Comparison of ENCODE assay signal across 9 mouse cellular contexts in the genomic region with DNA sequence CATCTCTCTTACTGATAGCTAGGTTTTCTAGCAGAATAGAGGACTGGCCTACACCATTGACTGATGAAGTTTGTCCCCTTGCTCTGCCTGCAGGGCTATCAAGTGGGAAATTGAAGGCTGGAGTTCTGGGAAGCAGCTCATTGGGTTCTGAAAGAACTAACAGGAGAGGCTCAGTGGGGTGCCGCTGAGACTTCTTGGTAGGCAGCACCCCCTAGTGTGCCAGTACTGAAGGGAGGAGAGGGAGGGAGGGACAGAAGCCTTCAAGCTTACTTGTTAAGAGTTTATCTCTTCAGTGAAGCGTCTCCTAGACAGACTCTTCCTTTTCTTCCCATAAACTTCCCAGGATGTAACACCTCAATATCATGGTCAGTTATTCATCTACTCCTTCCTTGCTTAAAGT. TPM values are rescaled to one million over a fixed set of nuclear protein-coding genes. Genes with fewer than 3 reads are reported as not detected.
DNase-seq lines count a peak whose midpoint lies in the region; ATAC-seq and TF ChIP-seq lines count a peak whose summit lies in the region.
"Had no signal": no experiment of that assay in that cellular context is flagged by ENCODE, and none has a peak within 500 bp of the region (broad histone marks: within the 10 kb centered on the region; RNA-seq: fewer than 3 reads in every experiment).

No protein-coding gene starts in this region.

- no peak overlapping the region for H3K4me2 ChIP-seq in forebrain, embryonic 14.5 days (ENCODE audit: low read length)
- no peak overlapping the region for H3K4me2 ChIP-seq in forebrain, embryonic 16.5 days (ENCODE audit: low read length)
- H3K4me2 ChIP-seq: heart, embryonic 13.5 days had no signal

- no peak for TF ChIP-seq POLR2A in lung, adult 2 months (IDR thresholded peaks at IDR 0.05; ENCODE audit: borderline replicate concordance, extremely low read depth, low read depth, low read length)

- no peaks in the 10 kb centered on the region for H3K4me1 ChIP-seq in forebrain, embryonic 14.5 days (ENCODE audit: control insufficient read depth, insufficient read depth, low read length)
- no peaks in the 10 kb centered on the region for H3K4me1 ChIP-seq in forebrain, embryonic 16.5 days (replicated peaks; ENCODE audit: control insufficient read depth, insufficient read depth, low read length)
- no peaks in the 10 kb centered on the region for H3K4me1 ChIP-seq in lung, adult 2 months (ENCODE audit: control insufficient read depth, insufficient read depth, low read length)
- H3K4me1 ChIP-seq: heart, embryonic 13.5 days had no signal

- no peaks in the 10 kb centered on the region for H3K36me3 ChIP-seq in forebrain, embryonic 14.5 days (ENCODE audit: control insufficient read depth, insufficient read depth, low read length)
- no peaks in the 10 kb centered on the region for H3K36me3 ChIP-seq in forebrain, embryonic 16.5 days (ENCODE audit: control insufficient read depth, insufficient read depth)
- H3K36me3 ChIP-seq: heart, embryonic 13.5 days had no signal

- DNase-seq in forebrain, embryonic 14.5 days (ENCODE audit: low spot score), result peak; percentile 66
- no peak for DNase-seq in lung, adult 2 months
- no peak for DNase-seq in lung, postnatal 25 days (ENCODE audit: low spot score)
- peak; percentile 60 for DNase-seq in ZHBTc4 (ENCODE audit: low read depth, low spot score)
- DNase-seq in lung, postnatal 10 days, result peak; percentile 59
- DNase-seq in thymus, postnatal 36 days, result peak; percentile 58 to 59

- no peak overlapping the region for H3K27ac ChIP-seq in forebrain, embryonic 14.5 days (ENCODE audit: low read depth, low read length)
- no peak overlapping the region for H3K27ac ChIP-seq in forebrain, embryonic 16.5 days (ENCODE audit: low read length)
- H3K27ac ChIP-seq: heart, embryonic 13.5 days had no signal

- peak; percentile 39; the same call in 1 of the 2 replicates for TF ChIP-seq CTCF in lung, adult 2 months (IDR thresholded peaks at IDR 0.05; ENCODE audit: insufficient read depth, low read length)

- ATAC-seq in forebrain, embryonic 14.5 days, result no peak
- no peak for ATAC-seq in forebrain, embryonic 16.5 days
- ATAC-seq in granulocyte monocyte progenitor cell, adult 5-6 weeks (replicated peaks; ENCODE audit: poor library complexity, severe bottlenecking), result peak; percentile 32

- no peak overlapping the region for H3K9ac ChIP-seq in forebrain, embryonic 14.5 days (ENCODE audit: low read length)
- H3K9ac ChIP-seq in forebrain, embryonic 16.5 days (replicated peaks; ENCODE audit: low read depth, low read length), result no peak overlapping the region
- H3K9ac ChIP-seq: heart, embryonic 13.5 days had no signal

- H3K4me3 ChIP-seq in forebrain, embryonic 14.5 days (ENCODE audit: low read depth, low read length), result no peak overlapping the region
- H3K4me3 ChIP-seq in forebrain, embryonic 16.5 days (replicated peaks; ENCODE audit: low read length), result no peak overlapping the region
- H3K4me3 ChIP-seq in lung, adult 2 months (replicated peaks; ENCODE audit: extremely low read depth, low read depth, low read length), result no peak overlapping the region
- H3K4me3 ChIP-seq: heart, embryonic 13.5 days had no signal

- 28% methylated on average over 2 of the region's 2 CpGs for WGBS in forebrain, embryonic 14.5 days
- 28% methylated on average over 2 of the region's 2 CpGs for WGBS in forebrain, embryonic 16.5 days
- WGBS in lung, adult 2 months, result 31% methylated on average over 2 of the region's 2 CpGs

- H3K27me3 ChIP-seq in forebrain, embryonic 14.5 days (replicated peaks; ENCODE audit: control insufficient read depth, insufficient read depth, low read length), result no peaks in the 10 kb centered on the region
- no peaks in the 10 kb centered on the region for H3K27me3 ChIP-seq in forebrain, embryonic 16.5 days (replicated peaks; ENCODE audit: control insufficient read depth, insufficient read depth, low read length)
- H3K27me3 ChIP-seq: heart, embryonic 13.5 days had no signal

- H3K9me3 ChIP-seq in forebrain, embryonic 14.5 days (replicated peaks; ENCODE audit: control insufficient read depth, low read length), result no peaks in the 10 kb centered on the region
- H3K9me3 ChIP-seq in forebrain, embryonic 16.5 days (ENCODE audit: control insufficient read depth, low read length), result no peaks in the 10 kb centered on the region
- H3K9me3 ChIP-seq: heart, embryonic 13.5 days had no signal

RNA-seq across cellular contexts. Expression of gene Gatm, which starts 52.8 kb away (rescaled TPM):
- polyA plus RNA-seq in forebrain, embryonic 14.5 days (2014; fragmentation: Nextera tagmentation; extraction: Ambion mirVana), result 26.1 and 32.5 TPM in 2 replicates
- polyA plus RNA-seq in forebrain, embryonic 16.5 days (2015; fragmentation: Nextera tagmentation; extraction: Ambion mirVana), result 30.6 and 32.0 TPM in 2 replicates
- 6.1 and 6.4 TPM in 2 replicates for polyA plus RNA-seq in lung, adult 2 months (2012; rRNA removed)
- 94.8 and 123 TPM in 2 replicates for total RNA-seq in granulocyte monocyte progenitor cell, adult 5-6 weeks (2014; fragmentation: Nextera tagmentation)
- total RNA-seq in granulocyte monocyte progenitor cell, adult 5-6 weeks (2017), result 96.0 and 115 TPM in 2 replicates

Comparison
In these comparisons a context has a peak if more than half of its experiments do, and no peak if none do; other contexts are left out.
1. DNase-seq: peak in forebrain, embryonic 14.5 days (single experiment), ZHBTc4 (single experiment), lung, postnatal 10 days (single experiment) and thymus, postnatal 36 days (2 of 2); none in lung, adult 2 months (single experiment) and lung, postnatal 25 days (single experiment).